Mouse (Mus musculus) c-Kit-positive CD71-positive TER-119-negative erythroid progenitor cells, embryonic 14.5 days (primary cell): Measurements from ENCODE around the gene Cdkal1.

Experiments used
- DNase-seq: peaks from one replicate; pipeline ENCODE4 v3.0.0-alpha.2; 2013; ENCODE audit warnings: low read depth

Cdkal1 gene

DNA sequence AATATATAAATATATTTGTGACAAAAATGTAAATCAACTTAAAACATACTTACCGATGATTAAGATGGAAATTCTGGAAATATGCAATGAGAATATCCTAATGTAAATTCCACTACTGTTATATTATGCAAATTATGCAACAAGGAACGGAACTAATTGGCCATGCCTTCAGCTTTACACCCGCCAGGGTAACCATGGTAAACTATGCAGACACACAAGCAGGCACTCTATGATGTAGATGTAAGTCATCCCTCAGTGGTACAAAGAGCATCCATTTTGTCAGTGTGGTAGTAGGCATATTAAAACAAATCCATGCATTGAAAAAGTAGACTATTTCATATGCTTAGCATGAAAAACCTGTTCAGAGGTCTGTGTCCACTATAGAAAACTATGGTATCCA is 276.9 kb downstream of the Cdkal1 start:
- DNase-seq, result no peak

DNA sequence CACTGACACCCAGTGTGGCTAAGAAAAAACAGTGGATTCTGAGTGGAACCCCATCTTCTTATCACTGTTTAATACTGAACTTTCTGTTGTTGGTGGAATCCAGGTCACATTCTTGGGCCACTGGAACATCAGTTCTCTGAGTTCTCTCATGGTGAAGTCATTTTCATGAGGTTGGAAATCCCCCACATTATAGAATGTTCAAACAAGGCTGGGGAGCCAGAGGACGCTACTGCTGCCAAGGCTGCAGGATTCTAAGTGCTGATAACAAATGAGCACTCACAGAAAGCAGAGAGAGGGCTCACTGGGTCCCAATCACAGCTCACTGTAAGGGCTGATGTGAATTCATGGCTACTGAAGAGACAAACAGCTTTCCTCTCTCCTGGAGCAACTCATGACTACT is 280.7 kb downstream of the Cdkal1 start:
- no peak for DNase-seq

DNA sequence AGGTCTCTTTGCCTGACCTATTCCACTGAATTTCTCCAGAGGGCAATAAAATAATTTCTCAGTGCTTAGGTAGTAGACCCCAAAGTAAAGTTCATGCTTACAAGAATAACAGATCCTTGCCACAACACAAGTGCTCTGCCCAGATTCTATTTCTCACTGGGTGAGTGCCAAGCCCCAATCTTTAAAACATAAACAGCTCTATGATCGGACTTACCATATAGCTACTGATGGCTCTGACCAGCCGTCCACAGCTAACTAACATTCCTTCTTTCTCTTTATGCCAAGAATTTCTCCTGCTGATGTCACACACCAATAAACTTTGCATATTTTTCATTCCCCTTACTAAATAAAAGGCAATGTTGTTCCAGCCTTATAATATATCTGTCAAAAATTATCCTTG is 283.0 kb downstream of the Cdkal1 start:
- no peak for DNase-seq

DNA sequence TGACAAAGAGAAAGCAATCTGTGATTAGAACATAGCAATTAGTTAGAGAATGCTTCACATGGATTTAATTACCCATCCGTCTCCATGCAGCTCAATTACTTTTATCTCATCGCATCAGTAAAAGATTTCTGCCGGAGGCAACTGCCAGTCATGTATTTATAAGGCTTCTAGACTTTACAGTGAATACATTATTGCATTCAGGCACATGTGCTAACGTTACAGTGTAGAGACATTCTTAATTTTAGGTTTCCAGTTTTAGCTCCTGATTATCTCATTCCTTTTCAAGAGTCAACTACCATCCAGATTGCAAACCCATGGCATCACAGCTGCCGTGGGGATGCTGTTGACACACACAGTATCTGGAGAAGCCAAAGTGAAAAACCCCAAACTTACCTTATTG is 289.8 kb downstream of the Cdkal1 start:
- no peak for DNase-seq

DNA sequence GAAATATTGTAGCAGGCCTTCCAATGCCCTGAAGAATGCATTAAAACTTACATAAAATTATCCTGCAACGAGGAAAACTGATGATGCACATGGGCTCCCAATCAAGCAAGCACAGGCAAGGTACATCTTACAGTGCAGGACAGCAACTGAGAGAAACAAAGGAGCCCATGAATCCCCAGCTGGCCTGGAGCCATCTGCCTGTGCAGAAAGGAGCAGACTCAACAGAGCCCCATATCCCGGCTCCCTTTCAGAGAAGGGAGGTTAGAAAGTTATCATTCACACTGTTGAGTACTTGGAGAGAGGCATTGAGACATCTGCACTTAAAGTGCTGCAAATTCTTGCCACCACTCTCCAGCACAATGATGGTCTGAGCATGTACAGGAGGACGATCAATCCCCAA is 296.3 kb downstream of the Cdkal1 start:
- DNase-seq, result no peak

DNA sequence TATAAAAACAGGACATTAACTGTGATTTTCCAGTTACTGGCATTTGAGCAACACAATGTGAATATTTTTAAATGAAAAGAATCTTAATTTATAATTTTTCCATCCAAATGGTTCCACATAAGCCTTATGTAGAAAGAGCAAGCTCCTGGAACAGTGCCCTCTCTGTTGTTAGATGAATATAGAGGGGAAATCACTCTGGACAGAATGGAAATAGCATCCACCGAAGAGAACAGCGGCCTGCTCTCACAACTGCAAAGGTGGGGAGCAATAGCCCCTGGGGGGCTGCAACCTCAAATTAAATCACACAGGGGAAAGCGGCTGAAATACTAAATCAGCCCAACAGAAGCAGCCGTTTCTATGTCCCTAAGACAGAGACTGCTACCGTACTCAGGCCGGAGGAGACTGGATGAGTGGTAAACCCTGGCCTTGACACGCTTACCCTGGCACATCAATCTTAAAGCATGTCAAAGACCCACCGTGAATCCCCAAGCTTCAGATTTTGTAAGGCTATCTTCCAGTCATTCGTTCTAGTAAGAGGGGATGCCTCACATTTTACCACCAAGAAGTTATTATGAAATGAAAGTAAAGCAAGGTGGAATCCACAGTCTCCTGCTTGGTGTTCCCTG is 300.2 kb downstream of the Cdkal1 start:
- no peak for DNase-seq

DNA sequence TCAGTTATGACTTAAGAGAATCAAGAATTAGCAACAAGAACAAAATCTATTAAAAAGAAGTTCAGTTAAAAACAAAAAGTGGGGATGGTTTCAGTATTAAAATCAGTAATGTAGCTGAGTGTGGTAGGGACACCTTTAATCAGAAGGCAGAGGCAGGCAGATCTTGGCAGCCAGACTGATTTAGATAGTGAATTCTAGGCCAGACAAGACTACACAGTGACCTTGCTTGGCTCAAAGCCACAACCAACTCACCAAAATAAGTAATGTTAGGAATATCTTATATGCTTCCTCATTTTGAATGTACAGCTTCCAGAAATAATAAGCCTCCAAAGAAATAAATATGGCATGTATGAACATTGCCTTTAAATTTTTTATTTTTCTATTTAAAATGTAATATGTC is 301.7 kb downstream of the Cdkal1 start:
- no peak for DNase-seq

DNA sequence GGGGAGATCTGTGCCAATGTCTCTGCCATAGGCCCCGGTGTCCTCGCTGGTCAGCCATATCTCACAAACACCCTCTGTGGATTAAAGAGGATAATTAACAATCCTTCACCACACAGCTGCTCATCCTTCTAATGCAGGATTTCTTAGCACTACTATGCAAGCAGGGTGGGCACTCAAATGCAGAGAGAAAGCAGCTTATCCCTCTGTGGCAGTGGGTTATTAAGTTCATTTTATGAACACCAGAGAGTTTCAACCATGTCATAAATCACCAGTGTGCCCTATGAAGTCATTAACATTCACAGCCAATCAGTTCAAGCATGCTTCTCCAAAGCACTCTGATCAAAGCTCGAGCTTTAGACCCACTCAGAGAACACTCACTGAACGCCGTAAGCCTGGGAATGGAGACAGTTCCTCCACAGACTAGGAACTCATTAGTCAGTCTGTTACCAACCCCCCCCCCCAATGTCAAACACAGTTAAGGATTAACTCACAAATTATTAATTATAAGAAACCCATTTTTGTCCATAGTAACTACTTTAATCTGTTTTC is 303.1 kb downstream of the Cdkal1 start:
- no peak for DNase-seq

DNA sequence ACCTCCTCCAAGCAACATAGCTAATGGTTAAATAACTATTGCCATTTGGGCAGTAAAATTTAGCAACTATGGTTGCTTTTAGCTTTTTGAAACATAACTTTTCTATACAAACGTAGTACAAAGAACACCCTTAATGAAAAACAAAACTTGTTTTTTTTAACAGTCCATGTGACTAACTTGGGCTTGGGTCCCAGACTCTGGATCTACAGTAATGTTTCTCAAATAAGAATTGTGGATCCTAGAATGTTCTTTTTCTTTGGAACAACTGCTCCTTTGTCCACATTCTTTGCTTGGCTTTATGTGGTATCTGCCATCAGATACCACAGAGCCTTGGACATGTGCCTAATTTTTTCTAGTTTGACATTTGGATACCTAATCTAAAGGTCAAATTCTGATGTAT is 304.6 kb downstream of the Cdkal1 start:
- no peak for DNase-seq

DNA sequence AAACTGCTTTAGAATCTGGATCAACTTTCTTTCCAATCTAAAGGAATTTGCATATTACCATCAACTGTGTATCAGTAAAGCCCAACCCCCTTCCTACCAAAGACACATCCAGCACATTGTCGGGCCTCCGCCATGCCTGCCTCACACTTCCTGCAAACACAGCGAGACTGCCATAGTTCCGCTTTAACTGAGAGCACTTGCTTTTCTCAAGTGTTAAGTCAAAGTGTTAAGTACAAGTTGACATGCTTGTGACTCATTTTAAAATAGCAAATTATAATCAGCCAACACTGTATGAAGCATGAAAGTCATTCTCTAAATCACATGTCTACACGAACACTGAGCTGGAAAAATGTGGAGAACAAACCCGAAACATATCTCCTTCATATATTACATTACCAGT is 305.3 kb downstream of the Cdkal1 start:
- DNase-seq, result no peak

DNA sequence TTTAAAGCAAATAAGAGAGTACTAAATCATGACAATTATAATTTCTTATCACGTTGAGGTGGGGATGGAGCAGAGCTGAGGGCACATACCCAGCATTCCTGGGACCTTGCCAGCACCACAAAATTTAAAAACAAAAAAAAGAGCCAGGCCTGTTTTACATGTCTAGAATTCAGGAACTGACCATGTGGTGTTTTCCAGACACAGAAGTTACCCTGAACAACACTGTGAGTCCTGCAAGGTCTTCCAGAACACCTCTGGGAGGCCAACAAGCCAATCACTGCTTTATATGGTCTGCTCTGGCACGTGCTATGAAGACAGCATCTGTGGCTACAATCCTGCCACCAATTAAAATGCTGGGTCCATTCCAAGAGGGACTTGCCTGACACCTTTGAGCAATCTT is 305.7 kb downstream of the Cdkal1 start:
- no peak for DNase-seq

DNA sequence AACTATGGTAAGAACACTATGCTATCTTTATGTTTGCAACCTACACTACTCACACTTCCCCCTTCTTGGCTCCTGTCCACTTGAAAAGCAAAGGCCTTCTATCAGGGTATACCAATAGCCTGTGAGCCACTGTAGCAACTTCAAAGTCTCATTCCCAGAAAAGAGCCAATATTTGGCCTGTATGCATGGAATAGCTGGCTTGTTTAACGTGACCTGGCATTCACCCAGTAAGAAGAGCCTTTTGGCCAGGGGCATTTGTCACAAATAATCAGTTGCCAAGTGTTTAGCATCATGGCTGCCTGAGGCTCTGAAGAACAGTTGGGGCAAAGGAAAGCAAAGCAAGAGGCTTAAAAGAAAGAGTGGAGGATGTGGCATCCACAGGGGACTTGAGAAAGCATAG is 317.6 kb downstream of the Cdkal1 start:
- DNase-seq, result no peak

DNA sequence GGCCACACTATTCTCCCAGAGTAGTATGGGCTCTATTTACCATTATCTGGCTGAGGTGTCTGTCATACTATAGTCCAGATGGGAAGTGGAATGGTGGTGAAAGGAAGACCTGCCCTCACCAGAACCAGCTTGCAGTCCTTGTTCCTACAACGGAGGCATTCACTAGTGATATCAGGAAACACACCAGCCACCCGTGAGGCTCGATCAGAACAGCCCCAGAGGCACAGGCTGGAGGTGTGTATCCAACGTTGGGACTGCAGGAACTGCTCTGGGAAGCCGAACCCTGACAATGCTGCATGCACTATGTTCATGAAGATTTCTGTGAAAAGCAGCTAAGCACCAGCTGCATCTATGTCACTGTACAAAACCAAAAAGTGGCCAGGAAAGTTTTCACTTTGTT is 321.9 kb downstream of the Cdkal1 start:
- DNase-seq, result no peak

DNA sequence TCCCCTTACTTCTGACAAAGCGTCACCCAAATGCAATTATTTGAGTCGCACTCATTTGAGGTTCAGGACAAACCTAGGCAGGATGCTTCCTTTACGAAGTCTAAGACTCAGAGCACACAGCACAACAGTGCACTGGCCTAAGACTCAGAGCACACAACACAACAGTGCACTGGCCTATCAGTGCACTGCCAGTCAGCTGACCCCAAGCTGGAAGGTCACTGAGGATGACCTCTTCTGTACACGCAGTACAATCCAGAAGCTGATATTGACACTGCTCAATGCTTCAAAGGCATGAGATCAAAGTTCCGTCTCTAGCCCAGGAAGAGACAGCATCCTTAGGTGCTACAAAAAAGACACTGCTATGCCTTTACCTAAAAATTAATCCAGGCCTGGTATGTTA is 327.1 kb downstream of the Cdkal1 start:
- DNase-seq, result no peak

DNA sequence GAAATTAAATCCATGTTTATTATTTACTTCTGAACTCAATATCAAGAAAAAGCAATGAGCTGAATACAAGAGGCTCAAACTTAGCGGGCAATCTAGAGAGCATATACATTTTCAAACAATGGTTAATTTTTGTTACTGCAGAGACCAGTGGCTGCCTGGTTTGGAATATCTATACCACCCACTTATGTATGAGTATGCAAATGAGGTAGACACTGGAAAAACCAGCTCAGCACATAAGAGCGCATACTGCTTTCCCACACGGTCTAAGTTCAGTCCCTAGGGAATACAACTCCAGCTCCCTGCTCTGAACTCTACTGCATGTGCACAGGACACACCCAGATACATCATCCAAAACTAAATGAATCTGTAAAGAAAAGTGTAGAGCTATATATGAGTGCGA is 334.2 kb downstream of the Cdkal1 start:
- DNase-seq, result no peak

DNA sequence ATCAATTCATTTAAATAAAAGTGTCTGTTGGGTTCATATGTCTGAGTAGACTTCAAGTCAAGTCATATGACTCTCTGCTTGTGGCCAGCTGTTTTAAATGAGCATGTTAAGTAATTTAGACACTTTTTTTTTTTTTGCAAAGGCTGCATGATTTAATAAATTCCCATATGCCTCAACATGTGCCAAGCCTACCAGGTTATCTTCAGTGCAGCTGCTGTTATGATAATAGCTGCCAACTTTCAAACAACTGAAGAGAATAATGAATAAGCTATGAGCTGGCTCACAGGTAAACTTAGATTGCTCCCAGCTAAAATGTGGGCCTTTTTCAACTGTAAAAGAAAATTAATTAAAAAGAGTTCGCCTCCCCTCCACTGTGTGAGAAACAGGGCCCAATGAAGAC is 341.4 kb downstream of the Cdkal1 start:
- DNase-seq, result no peak

DNA sequence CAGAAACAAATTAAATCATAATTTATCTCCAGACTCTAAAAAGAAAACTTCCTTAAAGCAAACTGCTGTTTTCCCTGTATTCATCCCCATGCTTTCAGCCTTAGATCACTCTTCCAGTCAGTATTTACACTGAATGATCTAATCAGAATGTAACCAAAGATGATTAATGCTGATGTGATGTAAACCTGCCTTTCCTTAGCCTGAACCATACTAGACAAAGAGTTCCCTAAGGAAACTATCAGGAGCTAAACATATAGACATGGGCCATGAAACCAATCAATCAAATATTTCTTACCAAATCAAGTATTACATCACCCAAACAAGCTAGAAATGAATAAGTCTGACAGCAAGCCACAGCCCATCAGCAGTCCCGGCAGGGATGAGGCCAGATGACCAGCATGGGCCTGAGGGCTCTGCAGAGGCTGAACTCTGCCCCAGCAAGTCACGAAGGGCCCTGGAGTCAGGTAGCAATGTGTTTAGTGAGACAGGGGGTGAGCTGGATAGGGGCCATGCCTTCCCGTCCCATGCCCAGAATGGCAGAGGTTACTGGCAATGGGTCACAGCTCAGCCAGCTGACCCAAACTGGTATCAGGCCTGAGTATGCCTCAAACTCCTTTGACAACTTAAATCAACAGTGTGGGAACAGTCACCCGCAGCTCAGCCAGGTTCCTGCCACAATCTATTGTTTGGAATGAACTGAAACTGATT is 350.5 kb downstream of the Cdkal1 start:
- no peak for DNase-seq

DNA sequence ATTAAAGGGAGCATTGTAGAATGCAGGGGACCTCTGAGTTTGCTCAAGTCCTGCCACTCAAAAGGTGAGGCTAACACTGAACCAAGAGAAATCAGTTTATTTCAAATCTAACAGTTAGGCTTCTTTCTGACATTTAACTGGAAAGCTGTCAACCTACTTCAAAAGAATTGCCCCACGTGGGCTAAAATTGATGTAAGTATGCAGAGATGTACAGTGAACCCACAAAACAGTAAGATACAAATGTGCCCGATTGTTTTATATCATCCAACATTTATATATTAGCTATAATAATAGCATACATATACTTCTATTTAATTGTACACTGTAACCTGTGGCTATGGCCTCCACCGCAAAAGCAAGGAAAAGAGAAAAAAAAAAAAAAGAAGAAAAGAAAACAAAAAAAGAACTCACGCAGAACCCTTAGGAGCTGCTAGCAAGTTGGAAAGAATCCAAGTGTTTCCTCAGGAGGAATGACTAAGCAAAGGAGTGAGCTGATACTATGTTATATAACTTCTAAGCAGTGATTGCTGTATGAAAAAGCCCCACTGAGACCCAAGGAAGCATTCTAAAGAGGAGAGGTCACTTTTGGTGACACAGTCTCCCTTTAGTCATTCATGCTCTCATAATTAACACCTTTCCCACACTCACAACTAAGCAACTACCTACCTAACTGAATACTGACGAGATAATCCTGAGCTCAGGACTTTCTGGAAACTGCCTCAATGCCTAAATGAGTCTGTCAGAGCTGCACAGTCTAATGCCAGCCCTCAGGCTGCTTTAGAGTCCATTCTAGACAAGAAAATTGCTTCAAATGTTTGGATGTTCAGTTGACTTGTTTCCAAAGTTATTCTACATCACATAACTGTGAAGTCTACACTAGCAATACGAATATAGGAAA is 352.1 kb downstream of the Cdkal1 start:
- no peak for DNase-seq

DNA sequence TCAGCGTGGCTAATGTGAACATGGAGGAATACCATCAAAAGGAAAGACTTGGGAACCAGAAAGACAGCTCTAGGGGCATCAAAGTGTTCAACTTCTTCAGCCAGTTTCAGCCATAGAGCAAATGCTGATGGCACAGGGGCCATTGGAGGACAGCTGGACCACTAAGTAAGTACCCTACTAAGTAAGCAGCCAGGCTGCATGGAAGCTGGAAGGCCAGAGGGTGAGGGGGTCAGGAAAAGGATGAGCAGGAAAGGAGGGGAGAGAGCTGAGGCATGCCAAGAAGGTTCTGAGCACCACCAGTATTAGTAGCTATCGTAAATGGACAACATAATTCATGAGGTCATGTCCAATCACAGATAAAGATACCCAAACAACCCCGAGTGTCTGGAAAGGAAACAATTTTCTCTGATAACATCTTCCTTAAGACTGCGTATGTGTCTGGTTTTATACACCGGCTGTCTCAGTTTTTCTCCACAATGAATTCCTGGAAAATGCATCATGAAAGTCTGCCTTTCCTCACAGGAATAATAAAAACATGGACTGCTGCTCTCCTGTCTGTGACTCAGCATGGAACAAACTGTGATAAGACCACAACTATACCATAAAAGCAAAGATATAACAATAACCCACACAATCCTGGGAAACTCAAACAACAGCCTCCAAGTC is 352.9 kb downstream of the Cdkal1 start:
- DNase-seq, result no peak

DNA sequence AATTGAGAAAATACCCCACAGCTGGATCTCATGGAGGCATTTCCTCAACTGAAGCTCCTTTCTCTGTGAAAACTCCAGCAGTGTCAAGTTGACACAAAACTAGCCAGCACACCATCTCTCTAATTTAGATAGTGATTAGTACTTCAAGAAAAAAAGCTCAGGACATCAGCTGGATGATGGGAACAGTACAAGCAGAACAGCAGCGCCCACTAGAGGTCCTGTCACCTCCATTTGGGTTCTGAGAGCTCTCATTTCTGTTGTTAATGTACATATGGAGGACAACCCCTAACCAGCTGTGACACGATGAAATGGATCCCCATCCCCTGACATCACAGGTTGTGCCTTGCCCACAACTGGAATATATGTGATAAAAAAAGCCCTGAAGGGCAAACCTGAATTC is 354.3 kb downstream of the Cdkal1 start:
- DNase-seq, result no peak

DNA sequence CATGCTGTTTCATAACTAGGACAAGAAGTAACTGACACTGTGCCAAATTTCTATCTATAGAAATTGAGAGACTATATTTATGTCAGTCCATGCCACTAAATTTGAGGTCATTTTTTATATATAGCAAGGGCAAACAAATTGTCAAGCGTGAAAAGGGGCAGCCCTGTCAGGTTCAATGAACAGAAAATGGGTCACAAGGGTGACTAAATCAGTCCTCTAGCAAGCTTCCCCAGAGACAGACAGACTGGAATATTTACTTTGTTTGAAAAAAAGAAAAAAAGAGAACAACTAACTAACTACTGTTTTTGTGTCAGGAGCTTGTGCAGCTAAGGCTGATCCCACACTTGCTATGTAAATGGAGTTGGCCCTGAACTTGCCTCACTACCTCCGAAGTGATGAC is 355.7 kb downstream of the Cdkal1 start:
- no peak for DNase-seq

DNA sequence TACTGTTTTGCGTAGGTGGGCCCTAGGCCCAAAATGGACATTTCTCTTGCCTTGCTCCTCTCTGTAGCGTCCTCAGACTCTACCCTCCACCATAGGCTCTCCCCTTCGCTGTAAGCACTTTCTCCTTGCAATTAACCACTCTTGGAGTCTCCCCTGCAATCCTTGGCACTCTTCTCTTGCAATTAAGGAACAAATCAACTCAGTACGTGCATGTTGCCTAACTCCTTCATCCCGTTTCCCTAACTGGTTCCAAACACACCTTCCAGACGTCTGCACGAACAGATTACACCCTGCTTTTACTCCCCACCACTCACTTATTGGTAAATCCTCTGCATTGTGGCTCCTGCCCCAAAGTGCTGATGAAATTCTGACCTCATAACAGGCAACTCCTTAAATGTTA is 358.2 kb downstream of the Cdkal1 start:
- DNase-seq, result no peak
